Mouse (Mus musculus) ZHBTc4 (cell line): Measurements from ENCODE around the gene Crbn.
A peak's percentile ranks its signal among the peaks of the same experiment; 100 is the strongest.

Source experiments
- DNase-seq: peaks from one replicate; pipeline ENCODE4 v3.0.0-alpha.2; 2011; ENCODE audit warnings: low read depth, low spot score

Gene Crbn

DNA sequence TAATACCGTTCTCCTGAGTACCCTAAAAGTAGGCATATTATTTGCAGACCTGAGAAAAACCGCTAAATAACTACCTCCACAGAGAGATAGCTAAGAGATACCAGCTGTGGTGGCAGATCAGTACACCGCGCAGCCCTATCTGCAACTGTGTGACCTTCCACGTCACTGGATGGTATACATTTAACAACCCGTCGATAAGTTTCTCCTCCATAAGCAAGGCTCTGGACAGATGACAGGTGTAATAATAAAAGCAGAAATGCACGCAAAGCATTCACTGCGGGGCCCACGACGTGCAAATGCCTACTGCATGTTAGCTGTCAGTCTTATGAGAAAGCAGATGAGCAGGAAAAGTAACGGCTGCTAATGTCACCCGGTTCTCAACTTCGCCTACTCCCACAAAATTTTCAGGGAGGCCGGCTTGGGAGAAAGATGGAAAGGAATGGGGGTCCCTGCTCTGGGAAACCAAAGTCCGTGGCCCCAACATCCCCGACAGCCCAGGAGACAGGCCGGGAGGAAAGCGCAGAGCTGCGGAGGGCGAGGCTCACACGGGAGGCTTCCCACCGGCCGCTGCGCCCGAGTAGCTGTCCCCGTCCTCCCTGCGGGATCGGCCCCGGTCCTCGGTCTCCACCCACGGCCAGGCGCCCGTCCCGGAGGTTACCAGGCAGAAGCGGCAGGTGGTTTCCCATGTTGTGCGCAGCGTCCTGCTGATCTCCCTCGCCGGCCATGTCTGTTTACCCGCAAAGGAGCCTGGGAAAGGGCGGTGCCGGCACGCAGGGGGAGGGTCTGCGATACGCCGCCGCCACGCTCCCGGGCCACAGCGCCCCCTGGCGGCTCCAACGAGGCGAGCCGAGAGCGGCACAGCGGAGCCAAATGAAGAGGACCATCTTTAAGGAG lies at the start of gene Crbn:
TSS of gene Crbn (minus strand) at position 745 of the 894 bp plus-strand sequence.
- DNase-seq: peak; percentile 93

DNA sequence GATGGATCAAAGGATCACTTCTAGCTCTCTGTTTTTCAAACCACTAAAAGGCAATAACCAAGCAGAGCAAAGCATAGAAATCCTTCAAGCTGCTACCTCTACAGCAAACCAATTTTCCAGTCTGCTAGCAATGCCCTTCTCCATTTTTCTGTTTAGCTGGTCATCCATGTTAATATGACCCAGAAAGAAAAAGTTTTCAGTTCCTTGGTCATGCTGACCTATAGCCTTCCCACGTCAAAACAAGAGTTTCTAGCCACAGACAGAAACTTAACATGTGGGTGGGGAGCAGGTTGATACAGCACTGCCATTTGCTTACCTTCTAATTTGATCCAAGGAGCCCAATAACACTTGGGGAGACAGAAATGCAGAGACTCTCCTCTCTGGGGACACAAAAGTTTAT lies 40.3 kb upstream of the Crbn start:
- DNase-seq: no peak

DNA sequence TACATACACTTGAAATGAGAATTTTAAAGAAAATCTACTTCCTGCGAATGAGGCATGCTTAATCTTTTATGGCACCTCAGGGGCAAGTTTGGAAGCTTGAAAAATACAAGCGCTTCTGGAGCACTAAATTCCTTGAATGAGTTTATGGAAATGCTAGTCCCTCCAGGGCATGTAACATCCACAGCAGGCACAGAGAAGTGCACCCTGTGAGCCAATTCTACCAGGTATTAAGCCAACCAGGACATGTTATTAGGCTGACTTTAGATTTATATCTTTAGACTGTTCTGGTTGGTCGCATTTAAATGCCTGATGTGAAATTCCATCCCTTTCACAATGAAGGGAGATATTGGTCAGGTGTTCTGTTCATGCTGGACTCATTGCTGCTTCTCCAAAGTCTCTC lies 38.2 kb upstream of the Crbn start:
- no peak for DNase-seq

DNA sequence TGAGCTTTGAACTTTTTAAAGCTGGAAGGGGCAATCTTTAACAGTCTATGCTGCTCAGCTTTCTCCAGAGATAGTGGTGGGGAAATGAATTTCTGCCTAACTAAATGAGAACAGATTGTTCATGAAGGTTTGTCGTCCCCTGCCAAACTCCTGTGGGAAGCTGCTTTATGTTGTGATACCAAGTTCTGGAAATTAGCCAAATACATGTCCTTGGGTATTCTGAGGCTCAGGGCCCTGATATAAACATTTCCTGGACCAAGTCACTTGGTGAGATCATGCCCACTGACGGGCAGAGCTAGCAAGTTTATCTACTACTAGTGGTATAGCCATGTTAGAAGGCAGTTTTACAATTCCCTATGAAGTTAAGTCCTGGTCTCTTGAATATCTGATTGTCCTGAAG lies 35.4 kb upstream of the Crbn start:
- no peak for DNase-seq

DNA sequence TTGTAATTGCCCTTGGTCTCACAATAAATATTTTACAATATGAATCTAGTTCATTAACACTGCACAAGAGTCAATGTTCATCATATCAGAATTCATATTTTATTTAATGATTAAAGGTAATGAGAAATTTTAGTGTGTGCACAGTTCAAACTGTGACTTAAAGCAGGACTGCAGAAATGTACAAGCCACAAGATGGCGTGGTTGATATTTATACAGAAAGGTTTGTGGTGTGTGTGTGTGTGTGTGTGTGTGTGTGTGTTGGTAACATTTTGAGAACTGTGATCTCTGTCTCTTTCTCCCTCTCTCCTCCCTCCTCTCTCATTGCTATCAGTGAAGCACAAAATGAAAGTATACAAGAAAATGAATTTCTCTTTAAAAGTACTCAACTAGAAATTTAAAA lies 22.5 kb upstream of the Crbn start:
- DNase-seq: no peak

DNA sequence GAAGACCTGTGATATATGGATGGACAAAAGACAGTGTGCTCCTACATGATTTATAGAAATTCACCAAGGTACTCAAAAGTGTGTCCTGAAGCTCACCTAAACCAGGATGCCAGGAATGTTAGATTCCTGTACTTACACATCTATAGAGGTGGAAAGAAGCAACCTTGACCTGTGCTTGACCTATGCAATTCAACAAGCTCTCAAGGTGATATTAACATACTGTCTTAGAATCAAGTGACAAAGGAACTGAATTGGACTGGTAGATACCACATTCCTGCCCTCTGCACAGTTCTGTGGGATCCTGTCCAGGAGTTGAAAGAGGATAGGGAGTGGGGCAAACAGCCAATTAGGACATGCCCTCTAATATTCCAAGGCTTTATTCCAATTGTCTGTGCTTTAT lies 20.7 kb upstream of the Crbn start:
- peak; percentile 79 for DNase-seq

DNA sequence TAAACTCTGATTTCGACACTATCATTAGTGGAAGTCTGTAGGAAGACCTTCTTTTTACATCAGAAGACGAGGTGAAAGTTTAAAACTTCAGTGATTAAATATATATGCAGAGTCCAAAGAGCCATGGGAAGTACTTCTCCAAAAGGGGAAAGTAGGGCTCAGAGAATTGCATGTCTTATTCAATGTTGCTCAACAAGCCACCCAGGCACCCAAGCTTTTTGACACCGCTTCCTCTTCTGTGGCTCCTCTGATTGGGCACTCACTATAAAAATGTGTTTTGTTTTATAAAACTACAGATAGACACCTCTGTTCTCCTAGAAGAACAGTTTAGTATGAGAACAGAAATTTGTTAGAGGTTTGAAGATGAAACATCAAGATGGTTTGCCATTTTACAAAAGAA lies 20.0 kb upstream of the Crbn start:
- no peak for DNase-seq

DNA sequence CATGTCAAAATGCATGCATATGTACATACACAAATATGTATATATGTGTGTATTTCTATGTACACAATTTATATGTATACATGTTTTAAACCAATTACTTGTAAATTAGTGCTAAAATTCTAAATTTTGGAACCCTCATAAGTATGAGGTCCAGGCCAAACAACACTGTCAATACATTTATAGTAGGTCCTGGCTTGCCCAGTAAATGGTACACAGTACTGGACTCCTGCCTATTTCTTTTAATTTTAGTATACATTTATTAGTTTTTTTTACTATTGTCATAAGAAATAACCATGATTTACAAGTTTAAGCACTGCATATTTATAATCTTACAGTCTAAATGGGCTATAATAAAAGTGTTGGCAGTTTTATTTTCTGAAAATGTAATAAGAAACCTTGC lies 19.4 kb upstream of the Crbn start:
- DNase-seq: no peak

DNA sequence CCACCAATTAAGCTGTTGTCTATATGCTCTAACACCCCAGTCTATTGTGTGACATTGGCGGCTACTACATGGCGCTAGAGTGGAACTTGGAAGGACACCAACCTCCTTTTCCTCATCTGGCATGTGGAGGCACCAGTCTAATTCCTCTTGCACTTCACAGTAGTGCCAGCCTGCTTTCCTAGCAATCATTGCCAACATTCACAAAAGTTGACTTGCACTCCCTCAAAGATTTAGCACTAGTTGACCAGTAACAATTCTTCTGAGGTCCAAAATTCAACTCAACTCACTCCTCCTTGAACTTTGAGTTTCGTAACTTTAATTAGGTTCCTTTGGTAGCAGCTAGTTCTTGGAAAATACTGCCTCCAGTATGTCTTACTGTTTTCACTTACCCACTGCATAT lies 10.8 kb upstream of the Crbn start:
- DNase-seq: no peak

DNA sequence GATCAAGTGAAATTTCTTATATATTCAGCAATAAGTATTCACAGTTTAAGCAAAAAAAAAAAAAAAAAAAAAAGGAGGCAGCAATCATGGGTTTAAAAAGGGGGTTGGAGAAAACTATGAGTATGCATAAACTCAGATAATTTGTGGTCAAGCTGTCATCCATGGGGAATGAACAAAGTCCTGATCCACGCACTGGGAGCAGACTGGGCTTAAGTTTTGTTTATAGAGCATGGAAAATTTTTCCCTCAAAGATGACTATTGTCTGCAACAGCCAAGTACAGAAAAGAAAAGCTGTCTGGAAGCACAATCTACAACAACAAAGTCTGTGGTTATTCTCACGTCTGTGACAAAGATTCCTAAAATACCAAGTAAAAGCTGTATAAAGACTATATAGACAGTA lies 9.3 kb upstream of the Crbn start:
- DNase-seq: no peak

DNA sequence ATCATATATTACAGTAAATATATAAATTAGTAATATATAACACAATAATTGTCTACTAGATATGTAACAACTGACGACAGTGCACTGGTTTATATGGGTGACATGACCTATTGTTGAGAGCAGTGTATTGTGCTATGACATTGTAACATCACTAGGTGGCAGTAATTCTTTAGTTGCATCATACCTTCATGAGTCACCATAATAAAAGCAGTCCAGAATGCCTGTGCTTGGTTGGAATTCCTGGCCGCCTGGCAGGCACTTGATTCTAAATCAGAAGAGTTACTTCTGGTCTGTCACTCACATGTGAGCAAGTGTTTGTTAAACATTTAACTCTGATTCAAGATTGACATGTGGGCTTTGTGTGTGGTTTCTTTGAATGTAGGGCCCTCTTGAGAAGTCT lies 5.0 kb upstream of the Crbn start:
- peak; percentile 71 for DNase-seq

DNA sequence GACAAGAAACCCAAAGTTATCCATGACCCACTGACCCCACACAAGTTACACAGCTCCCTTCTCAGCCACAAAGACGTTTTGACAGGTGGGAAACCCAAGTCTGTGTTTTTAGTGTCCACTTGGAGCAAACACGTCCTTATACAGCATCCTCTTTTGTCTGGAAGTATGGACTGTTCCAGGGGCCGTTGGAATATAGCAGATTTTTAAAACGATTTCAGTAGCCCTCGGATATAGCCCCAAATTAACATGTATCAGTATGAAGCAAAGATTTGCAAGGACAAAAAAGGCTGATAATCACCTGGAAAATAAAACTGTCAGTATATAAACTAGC lies 315 bp upstream of the Crbn start:
- DNase-seq: no peak

DNA sequence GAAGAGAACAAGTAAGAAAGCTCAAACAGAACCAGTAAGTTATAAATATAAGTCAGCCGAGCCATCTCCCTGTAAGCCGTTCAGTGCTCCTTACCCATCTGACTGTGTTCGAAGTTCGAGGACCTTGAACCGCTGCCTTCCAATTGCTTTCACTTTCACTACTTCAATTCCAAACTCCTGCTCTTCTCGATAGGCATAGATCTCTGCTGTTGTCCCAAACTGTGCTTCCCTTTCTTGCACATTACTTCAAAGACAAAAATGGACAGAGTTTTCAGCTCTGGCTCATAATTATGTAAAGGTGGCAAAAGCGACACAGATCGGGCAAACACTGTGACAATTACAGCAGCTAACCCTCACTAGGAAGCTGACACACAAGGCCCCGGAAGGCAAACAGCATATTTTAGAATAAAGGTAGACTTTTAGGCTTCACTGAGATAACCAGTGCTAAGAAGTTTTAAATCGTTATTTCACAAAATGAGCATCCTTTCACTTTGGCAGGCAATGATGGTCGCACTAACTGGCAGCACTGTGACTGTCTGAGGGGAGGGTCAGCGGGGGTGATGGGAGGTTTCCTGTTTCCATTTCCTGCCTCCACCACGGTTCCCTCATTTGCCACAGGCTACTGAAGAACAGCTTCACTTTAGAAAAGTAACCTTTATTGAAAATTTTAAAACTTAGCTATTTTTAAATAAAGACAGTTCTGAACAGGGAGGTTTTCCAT lies 5.6 kb downstream of the Crbn start:
- no peak for DNase-seq

DNA sequence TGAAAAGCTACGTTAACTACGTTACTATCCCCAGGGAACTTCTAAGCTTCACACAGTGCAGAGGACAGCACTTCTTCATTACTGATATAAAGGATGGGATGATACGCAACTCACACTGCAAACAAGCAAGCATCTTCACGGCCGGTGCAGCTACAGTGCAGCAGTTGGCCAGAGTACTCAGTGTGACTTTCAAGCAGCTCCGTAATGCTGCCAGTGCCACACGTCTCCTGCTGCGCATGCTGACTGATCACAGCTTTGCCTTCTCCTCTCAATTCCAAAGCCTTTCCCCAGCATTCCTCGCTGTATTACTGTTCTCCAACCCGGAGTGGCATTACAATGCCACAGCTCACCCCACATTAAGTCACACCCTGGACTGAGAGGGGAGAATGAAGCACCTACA lies 6.3 kb downstream of the Crbn start:
- DNase-seq: no peak

DNA sequence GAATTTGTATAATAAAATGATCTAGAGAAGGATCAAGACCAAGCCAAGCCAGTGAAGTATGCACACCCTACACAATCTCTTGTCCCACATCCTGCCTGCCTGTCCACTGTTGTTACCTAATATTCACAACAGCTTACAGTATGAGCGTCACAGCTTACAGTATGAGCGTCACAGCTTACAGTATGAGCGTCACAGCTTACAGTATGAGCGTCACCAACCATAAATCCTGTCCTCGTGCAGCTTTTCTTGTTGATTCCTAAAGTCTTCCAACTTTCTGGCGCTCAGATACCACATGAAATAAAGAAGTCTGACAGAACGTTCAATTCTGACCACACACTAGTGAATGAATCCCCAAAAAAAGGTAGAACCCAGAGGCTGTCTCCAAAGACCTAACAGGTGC lies 6.8 kb downstream of the Crbn start:
- no peak for DNase-seq

DNA sequence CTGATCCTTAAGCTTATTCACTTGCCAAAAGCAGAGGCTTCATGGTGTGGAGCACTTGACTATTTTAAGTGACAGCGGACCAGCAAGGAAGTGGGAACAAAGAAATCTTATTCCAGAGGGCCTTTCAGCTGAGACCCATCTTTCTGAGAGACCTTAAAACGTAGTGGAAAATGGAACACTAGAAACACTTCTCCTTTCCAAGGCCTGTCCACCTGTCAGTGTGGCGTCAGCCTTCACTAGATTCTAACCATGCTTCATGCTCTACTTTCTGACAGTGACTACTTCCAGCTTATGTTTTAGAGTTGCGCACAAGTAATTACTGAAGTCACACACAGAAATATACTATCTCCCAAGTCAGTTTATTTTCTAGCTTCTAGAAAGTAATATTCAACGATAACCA lies 7.4 kb downstream of the Crbn start:
- no peak for DNase-seq

DNA sequence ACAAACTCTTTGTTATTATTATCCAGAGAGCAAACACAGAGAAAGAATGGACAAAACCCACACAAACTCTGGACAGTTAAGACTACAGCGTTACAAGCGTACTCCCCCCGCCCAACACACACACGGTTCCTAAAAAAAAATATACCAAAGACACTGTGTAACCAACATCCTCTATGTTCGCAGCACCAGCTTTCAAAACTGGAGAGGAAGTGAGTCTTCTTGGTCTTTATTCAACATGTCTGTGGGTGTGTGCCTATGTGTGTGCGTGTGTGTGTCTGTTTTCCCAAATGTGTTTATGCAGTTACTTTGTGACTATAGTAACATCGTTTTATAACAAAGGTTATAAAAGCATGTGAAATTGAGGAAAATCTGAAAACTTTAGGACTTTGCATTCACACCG lies 8.4 kb downstream of the Crbn start:
- DNase-seq: no peak

DNA sequence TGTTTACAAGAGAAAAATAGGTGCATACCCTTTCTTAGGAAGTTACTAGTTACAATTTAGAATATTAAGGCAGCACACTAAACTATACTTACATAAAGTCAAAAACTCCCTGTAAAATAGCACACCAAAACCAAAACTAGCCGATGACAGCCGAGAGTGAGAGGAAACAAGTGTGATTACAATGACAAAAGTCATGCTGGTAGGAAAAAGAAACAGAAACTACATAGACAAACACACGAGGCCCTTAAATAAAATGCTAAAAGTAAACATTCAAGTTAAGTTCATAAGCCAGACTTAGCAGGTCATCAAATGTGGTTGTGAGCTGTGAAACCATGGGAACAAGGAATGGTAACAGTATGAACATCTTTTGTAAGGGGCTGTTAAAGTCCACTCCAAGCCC lies 12.7 kb downstream of the Crbn start:
- no peak for DNase-seq

DNA sequence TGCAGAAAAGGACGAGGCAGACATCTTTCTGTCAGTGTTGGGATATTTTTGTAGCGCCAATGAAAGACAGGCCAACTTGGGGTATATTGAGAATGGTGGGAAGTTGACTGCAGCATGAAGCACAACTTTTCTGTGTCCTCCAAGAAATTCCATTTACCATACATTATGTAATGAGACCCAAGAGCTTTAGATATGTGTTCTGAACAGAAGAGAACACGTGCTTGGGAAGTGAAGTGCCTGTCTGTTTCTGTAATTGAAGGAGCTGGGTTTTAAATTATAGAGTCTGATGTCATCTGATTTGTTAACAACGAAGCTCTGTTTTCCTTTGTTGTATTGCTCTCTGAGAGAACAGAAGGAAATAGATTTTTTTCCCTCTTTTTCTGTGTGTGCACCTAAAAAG lies 29.8 kb downstream of the Crbn start:
- no peak for DNase-seq

DNA sequence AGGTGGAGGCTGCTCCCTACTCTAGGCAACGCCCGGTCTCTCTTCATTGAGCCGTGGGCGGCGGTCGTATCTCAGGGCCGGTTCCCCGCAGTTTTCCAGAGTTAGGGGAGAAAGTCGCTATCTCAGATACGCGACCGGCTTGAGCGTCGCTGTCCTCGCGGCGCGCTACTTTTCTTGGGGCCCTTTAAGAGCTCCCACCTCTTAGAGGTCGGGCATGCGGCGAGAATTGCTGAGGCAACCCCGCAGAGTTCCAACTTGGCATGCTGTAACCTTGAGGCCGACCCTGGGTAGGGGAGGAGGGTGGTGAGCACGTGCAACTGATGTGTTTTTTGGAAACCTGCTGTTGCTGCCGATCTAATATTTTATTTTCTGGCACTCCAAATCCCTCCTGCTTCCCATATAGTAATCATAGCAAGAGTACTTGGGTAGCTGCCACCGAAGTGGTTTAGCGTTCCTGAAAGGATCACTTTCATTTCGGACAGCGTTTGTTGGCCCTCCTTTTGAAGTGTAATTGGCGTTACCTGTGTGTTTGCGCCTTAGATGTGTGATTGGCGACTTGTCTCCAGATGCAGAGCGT lies 30.5 kb downstream of the Crbn start:
- DNase-seq: peak; percentile 30

DNA sequence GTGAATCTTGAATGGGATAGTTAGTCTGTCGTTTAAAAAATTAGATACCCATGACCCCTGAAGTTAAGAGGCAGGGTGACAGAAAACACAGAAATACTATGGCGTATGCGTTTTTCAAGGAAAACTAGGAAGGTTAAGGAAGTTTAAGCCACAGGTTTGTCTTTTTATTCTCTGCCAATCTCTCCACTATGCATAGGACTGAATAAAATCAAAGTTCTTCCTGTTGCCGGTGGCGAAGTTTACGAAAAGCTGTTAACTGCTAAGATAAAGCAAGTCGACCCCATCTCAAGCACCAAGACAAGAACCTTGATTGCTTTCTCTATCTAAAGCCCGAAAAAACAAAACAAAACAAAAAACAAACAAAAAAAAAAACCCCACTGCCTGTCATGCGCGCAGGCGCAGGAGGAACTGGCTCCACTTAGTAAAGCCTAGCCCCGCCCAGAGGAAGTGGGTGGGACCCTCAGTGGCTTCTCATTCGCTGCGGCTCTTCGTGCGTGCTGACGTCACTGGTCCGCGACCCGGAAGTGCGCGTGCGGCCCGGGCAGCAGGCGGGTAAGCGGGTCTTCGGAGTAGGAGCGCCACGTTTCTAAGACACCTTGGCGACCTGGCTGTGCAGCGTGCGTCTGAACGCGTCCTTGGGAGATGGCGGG lies 31.1 kb downstream of the Crbn start, which contains the start of gene Trnt1:
TSS of gene Trnt1 (plus strand) at position 481 of the 650 bp plus-strand sequence.
- peak; percentile 98 for DNase-seq

DNA sequence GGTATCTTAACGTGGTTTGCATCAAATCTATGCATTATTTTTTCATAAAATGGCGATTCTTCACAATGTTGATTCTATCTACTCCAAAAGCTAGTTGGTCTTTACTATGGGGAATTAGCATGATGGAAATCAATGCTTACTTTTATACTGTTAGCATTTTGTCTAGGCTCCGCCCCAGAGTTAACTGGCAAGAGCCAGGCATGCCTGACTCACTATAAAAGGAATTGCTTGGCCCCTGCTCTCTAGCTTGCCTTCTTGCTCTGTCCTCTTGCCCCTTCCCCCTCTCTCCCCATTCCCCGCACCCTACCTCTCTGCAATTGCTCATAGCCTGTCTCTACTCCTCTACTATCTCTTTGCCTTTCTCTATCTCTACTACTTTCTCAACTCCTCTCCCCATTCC lies 33.1 kb downstream of the Crbn start:
- no peak for DNase-seq
